Mouse (Mus musculus): ENCODE results near the gene Vopp1. TPM values are rescaled to one million over a fixed set of nuclear protein-coding genes. Genes with fewer than 3 reads are reported as not detected.

Gene Vopp1
- polyA plus RNA-seq, 1 experiment from 2014 or later: 109 TPM

GRCm38 (mm10) chr6:57742749-57743148 lies 82.2 kb downstream of the Vopp1 start:
- no peak overlapping the region for H3K4me3 ChIP-seq
- no peak overlapping the region for H3K9ac ChIP-seq
- H3K36me3 ChIP-seq: peaks cover 9% of the 10 kb centered on the region
- H3K4me1 ChIP-seq: no peaks in the 10 kb centered on the region
- H3K27ac ChIP-seq: no peak overlapping the region
- H3K27me3 ChIP-seq: no peaks in the 10 kb centered on the region
- no peaks in the 10 kb centered on the region for H3K9me3 ChIP-seq (replicated peaks)
- H3K4me2 ChIP-seq (replicated peaks): no peak overlapping the region
- 86% methylated on average over 1 of the region's 1 CpGs for WGBS
- ATAC-seq (ENCODE audit: low FRiP score): no peak

- Histone ChIP-seq H3K9me3 (replicated peaks) (no peaks in the 10 kb centered on the region; the same call in 1 of the 2 replicates), H3K27ac (no peak overlapping the region), H3K4me1 (no peaks in the 10 kb centered on the region), H3K36me3 (peaks cover 14% of the 10 kb centered on the region), H3K4me3 (no peak overlapping the region), H3K4me2 (replicated peaks) (no peak overlapping the region), H3K27me3 (no peaks in the 10 kb centered on the region), H3K9ac (no peak overlapping the region)
- no peak for ATAC-seq (ENCODE audit: low FRiP score)
- WGBS: 96% methylated on average over 1 of the region's 1 CpGs
Observed at GRCm38 (mm10) chr6:57721347-57721746, 103.6 kb downstream of the Vopp1 start.

- Histone ChIP-seq H3K4me3 (no peak overlapping the region), H3K4me2 (replicated peaks) (no peak overlapping the region), H3K9me3 (replicated peaks) (no peaks in the 10 kb centered on the region), H3K4me1 (no peaks in the 10 kb centered on the region), H3K27ac (no peak overlapping the region), H3K36me3 (peaks cover 7% of the 10 kb centered on the region; the same call in 1 of the 2 replicates), H3K27me3 (no peaks in the 10 kb centered on the region), H3K9ac (no peak overlapping the region)
- whole genome bisulfite sequencing: 43% methylated on average over 1 of the region's 1 CpGs
- ATAC-seq (ENCODE audit: low FRiP score): no peak
Observed at GRCm38 (mm10) chr6:57711726-57712125, 113.2 kb downstream of the Vopp1 start.

GRCm38 (mm10) chr6:57706721-57707120 lies 118.2 kb downstream of the Vopp1 start:
- Histone ChIP-seq H3K4me2 (replicated peaks) (no peak overlapping the region), H3K4me3 (no peak overlapping the region), H3K27ac (no peak overlapping the region), H3K27me3 (no peaks in the 10 kb centered on the region), H3K4me1 (peaks cover 9% of the 10 kb centered on the region), H3K9ac (no peak overlapping the region), H3K36me3 (no peaks in the 10 kb centered on the region), H3K9me3 (replicated peaks) (no peaks in the 10 kb centered on the region)
- ATAC-seq (ENCODE audit: low FRiP score): no peak
- 93% methylated on average over 1 of the region's 1 CpGs for WGBS

DNA sequence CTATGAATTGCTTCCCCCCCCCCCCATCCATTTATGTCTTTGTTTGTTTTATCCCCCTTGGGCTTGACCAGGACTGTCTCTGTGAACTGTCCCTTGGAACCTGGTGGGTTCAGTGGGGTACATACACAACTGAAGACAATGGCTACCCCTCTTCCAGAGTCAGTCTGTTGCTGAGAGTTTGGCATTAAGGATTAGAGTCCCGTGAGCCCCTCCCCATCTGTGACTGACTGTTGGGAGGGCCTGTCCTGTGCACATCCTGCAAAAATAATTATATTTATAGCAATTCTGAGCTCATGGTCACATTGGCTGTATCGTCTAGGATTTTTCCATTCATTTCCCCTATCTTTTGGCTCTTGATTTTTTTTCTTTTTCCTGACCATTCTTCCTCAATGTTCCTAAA lies 121.3 kb downstream of the Vopp1 start:
- H3K9ac ChIP-seq: peak overlapping the region; percentile 86
- 38% methylated on average over 2 of the region's 2 CpGs for WGBS
- ATAC-seq (ENCODE audit: low FRiP score): peak; percentile 51

DNA sequence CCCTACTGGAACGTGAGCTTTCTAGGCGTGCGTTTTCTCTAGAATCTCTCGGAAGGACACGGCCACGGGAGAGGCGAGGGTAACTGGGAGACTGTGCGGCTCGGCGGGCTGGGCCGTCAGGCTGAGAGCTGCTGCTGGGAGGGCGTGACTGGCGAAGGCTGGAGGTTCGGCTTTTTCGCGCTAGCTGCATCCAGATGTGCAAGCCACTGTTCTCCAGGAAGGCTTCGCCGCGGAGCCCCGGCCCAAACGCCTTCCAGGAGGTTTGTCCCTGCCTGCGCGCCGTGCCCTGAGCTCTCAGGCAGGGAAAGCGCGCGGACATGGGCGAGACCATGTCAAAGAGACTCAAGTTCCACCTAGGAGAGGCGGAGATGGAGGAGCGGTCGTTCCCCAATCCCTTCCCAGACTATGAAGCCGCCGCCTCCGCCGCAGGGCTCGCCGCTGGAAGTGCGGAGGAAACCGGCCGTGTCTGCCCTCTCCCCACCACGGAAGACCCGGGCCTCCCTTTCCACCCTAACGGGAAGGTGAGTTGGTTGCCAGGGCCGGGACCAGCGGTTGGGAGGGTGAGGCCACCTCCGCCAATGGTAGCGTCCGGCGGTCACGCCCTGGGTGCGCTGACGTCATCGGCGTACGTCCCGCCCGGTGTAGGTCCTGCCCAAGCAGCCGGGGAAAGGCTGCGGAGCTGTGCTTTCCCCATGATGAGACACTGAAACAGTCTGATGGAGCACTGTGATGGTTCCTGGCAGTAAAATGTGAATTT lies 122.0 kb downstream of the Vopp1 start:
- H3K4me2 ChIP-seq (replicated peaks): peak overlapping the region; percentile 58
- H3K9me3 ChIP-seq (replicated peaks): no peaks in the 10 kb centered on the region
- ATAC-seq (ENCODE audit: low FRiP score): peak; percentile 99
- H3K4me3 ChIP-seq: peak overlapping the region; percentile 49
- no peaks in the 10 kb centered on the region for H3K36me3 ChIP-seq
- peak overlapping the region; percentile 98 for H3K27ac ChIP-seq
- peaks cover 16% of the 10 kb centered on the region for H3K4me1 ChIP-seq
- H3K27me3 ChIP-seq: no peaks in the 10 kb centered on the region
- peak overlapping the region; percentile 86 for H3K9ac ChIP-seq
- WGBS: under 1% methylated on average over 59 of the region's 59 CpGs

More for the DNA sequence above, 121.3 kb downstream of the Vopp1 start:
- Histone ChIP-seq H3K27me3 (no peaks in the 10 kb centered on the region), H3K4me2 (replicated peaks) (peak overlapping the region; percentile 58), H3K27ac (peak overlapping the region; percentile 98), H3K9me3 (replicated peaks) (no peaks in the 10 kb centered on the region), H3K36me3 (no peaks in the 10 kb centered on the region), H3K4me3 (peak overlapping the region; percentile 49), H3K4me1 (peaks cover 16% of the 10 kb centered on the region)

DNA sequence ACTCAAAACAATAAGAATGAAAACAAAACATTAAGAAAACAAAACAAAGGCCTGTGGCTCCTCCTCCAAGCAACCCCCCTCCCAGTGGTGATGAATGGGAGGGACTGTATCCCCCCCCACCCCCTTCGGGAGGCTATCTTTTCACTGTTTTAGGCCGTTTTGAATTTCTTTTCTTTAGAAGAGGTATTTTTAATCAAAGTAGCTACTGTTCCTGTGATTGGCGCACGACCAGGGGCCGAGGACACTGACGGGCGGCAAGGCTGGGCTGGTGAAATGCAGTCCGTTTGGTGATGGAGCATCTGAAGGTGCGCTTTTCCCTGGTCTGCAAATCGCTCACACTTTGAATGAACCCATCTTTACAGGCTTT lies 122.6 kb downstream of the Vopp1 start, which contains the start of gene Lancl2:
TSS of gene Lancl2 (plus strand) at position 165 of the 367 bp plus-strand sequence.
- H3K27ac ChIP-seq: peak within 1 kb of the TSS; percentile 98
- peak within 1 kb of the TSS; percentile 49 for H3K4me3 ChIP-seq
- 0% methylated on average over 10 of the region's 10 CpGs for WGBS
- H3K4me2 ChIP-seq (replicated peaks): peak within 1 kb of the TSS; percentile 58
- no peaks in the 10 kb centered on the region for H3K36me3 ChIP-seq
- no peaks in the 10 kb centered on the region for H3K9me3 ChIP-seq (replicated peaks)
- no peaks in the 10 kb centered on the region for H3K27me3 ChIP-seq
- H3K9ac ChIP-seq: peak within 1 kb of the TSS; percentile 86
- peaks cover 16% of the 10 kb centered on the region for H3K4me1 ChIP-seq
- ATAC-seq (ENCODE audit: low FRiP score): peak; percentile 44

GRCm38 (mm10) chr6:57701686-57702085 lies 123.3 kb downstream of the Vopp1 start:
- Histone ChIP-seq H3K27ac (peak overlapping the region; percentile 98), H3K27me3 (no peaks in the 10 kb centered on the region), H3K36me3 (no peaks in the 10 kb centered on the region), H3K9ac (peak overlapping the region; percentile 86), H3K4me3 (peak overlapping the region; percentile 49), H3K4me1 (peaks cover 16% of the 10 kb centered on the region), H3K4me2 (replicated peaks) (peak overlapping the region; percentile 58), H3K9me3 (replicated peaks) (no peaks in the 10 kb centered on the region)
- no peak for ATAC-seq (ENCODE audit: low FRiP score)
- 53% methylated on average over 4 of the region's 4 CpGs for WGBS

DNA sequence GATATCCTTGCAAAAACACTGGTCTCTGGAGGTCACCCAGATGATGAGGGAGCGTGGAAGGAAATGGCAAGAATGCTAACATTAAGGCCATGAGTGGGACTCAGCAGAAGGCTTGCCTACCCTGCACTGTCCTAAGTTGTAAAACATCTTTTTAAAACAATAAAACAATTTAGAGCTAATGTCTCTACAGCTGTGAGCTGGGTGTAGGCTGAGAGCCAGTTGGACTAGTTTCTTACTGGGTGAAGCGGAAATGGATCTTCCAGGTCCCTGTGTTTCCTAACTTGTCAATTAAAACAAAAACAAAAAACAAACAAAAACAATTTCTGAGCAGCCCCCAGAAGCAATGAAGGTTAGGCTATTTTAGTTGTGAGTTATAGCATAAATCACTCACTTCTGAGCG lies 131.8 kb downstream of the Vopp1 start:
- 90% methylated on average over 3 of the region's 3 CpGs for WGBS
- Histone ChIP-seq H3K4me2 (replicated peaks) (no peak overlapping the region), H3K9me3 (replicated peaks) (no peaks in the 10 kb centered on the region), H3K27ac (no peak overlapping the region), H3K36me3 (no peaks in the 10 kb centered on the region), H3K9ac (no peak overlapping the region), H3K4me3 (no peak overlapping the region), H3K27me3 (no peaks in the 10 kb centered on the region), H3K4me1 (0 out of 2 replicates have a peak, but pooled peaks cover 5% of the 10 kb centered on the region)
- no peak for ATAC-seq (ENCODE audit: low FRiP score)

GRCm38 (mm10) chr6:57691467-57692261 lies 133.3 kb downstream of the Vopp1 start, which contains the start of gene Pyurf:
Gene Pyurf (minus strand): TSS chr6:57692078.
- peak; percentile 98 for ATAC-seq (ENCODE audit: low FRiP score)
- Histone ChIP-seq H3K9ac (peak within 1 kb of the TSS; percentile 84), H3K27me3 (no peaks in the 10 kb centered on the region), H3K36me3 (no peaks in the 10 kb centered on the region), H3K4me3 (peak within 1 kb of the TSS; percentile 81), H3K27ac (peak within 1 kb of the TSS; percentile 92), H3K9me3 (replicated peaks) (no peaks in the 10 kb centered on the region), H3K4me1 (0 out of 2 replicates have a peak, but pooled peaks cover 5% of the 10 kb centered on the region), H3K4me2 (replicated peaks) (peak within 1 kb of the TSS; percentile 67)
- WGBS: under 1% methylated on average over 52 of the region's 52 CpGs

- Histone ChIP-seq H3K9me3 (replicated peaks) (peaks cover 9% of the 10 kb centered on the region; the same call in 1 of the 2 replicates), H3K4me2 (replicated peaks) (no peak overlapping the region), H3K36me3 (peaks cover 3% of the 10 kb centered on the region; the same call in 1 of the 2 replicates), H3K27ac (no peak overlapping the region), H3K4me1 (no peaks in the 10 kb centered on the region), H3K27me3 (no peaks in the 10 kb centered on the region), H3K4me3 (no peak overlapping the region), H3K9ac (no peak overlapping the region)
- 96% methylated on average over 1 of the region's 1 CpGs for WGBS
- ATAC-seq (ENCODE audit: low FRiP score): no peak
Observed at GRCm38 (mm10) chr6:57684156-57684555, 140.8 kb downstream of the Vopp1 start.
